Mouse (Mus musculus): ENCODE data around the gene B3gntl1.

B3gntl1 gene

GRCm38 (mm10) chr11:121672990-121673572 lies at the start of gene B3gntl1:
Gene B3gntl1 (minus strand): TSS chr11:121673153.
- no peak; the same call in 1 of the 2 replicates for TF ChIP-seq GATA4 (IDR thresholded peaks at IDR 0.05; ENCODE audit: insufficient replicate concordance, low read length)

GRCm38 (mm10) chr11:121722434-121722833 lies 49.5 kb upstream of the B3gntl1 start:
- no peak for TF ChIP-seq GATA4 (IDR thresholded peaks at IDR 0.05; ENCODE audit: insufficient replicate concordance, low read length)

- TF ChIP-seq GATA4 (IDR thresholded peaks at IDR 0.05; ENCODE audit: insufficient replicate concordance, low read length) = no peak
These were observed 47.8 kb upstream of the B3gntl1 start for GRCm38 (mm10) chr11:121720752-121721151.

GRCm38 (mm10) chr11:121717724-121718123 lies 44.8 kb upstream of the B3gntl1 start:
- no peak for TF ChIP-seq GATA4 (IDR thresholded peaks at IDR 0.05; ENCODE audit: insufficient replicate concordance, low read length)

- no peak for TF ChIP-seq GATA4 (IDR thresholded peaks at IDR 0.05; ENCODE audit: insufficient replicate concordance, low read length)
These were observed 42.0 kb upstream of the B3gntl1 start for GRCm38 (mm10) chr11:121714745-121715485.

GRCm38 (mm10) chr11:121713569-121713968 lies 40.6 kb upstream of the B3gntl1 start:
- no peak for TF ChIP-seq GATA4 (IDR thresholded peaks at IDR 0.05; ENCODE audit: insufficient replicate concordance, low read length)

GRCm38 (mm10) chr11:121712987-121713386 lies 40.0 kb upstream of the B3gntl1 start:
- TF ChIP-seq GATA4 (IDR thresholded peaks at IDR 0.05; ENCODE audit: insufficient replicate concordance, low read length) = no peak

- no peak for TF ChIP-seq GATA4 (IDR thresholded peaks at IDR 0.05; ENCODE audit: insufficient replicate concordance, low read length)
These were observed 37.3 kb upstream of the B3gntl1 start for GRCm38 (mm10) chr11:121710245-121710644.

GRCm38 (mm10) chr11:121709278-121709677 lies 36.3 kb upstream of the B3gntl1 start:
- no peak for TF ChIP-seq GATA4 (IDR thresholded peaks at IDR 0.05; ENCODE audit: insufficient replicate concordance, low read length)

- TF ChIP-seq GATA4 (IDR thresholded peaks at IDR 0.05; ENCODE audit: insufficient replicate concordance, low read length) = no peak
These were observed 33.6 kb upstream of the B3gntl1 start for GRCm38 (mm10) chr11:121706521-121707005.

GRCm38 (mm10) chr11:121703619-121704215 lies 30.8 kb upstream of the B3gntl1 start:
- no peak for TF ChIP-seq GATA4 (IDR thresholded peaks at IDR 0.05; ENCODE audit: insufficient replicate concordance, low read length)

GRCm38 (mm10) chr11:121702895-121703618 lies 30.1 kb upstream of the B3gntl1 start:
- TF ChIP-seq GATA4 (IDR thresholded peaks at IDR 0.05; ENCODE audit: insufficient replicate concordance, low read length) = no peak

GRCm38 (mm10) chr11:121702111-121702894 lies 29.4 kb upstream of the B3gntl1 start:
- TF ChIP-seq GATA4 (IDR thresholded peaks at IDR 0.05; ENCODE audit: insufficient replicate concordance, low read length) = peak; percentile 29; the same call in 1 of the 2 replicates

GRCm38 (mm10) chr11:121701244-121701643 lies 28.3 kb upstream of the B3gntl1 start, which contains the start of gene Metrnl:
Gene Metrnl (plus strand): TSS chr11:121701544.
- TF ChIP-seq GATA4 (IDR thresholded peaks at IDR 0.05; ENCODE audit: insufficient replicate concordance, low read length) = no peak
